Mouse (Mus musculus) right cerebral cortex, postnatal 10 days (tissue): Measurements from ENCODE around the gene Mn1.

ENCODE experiments used
- DNase-seq, 2 experiments: peaks; one replicate each; pipeline ENCODE4 v3.0.0; 2021; ENCODE audit warnings: low spot score in 2 of 2

Gene Mn1

GRCm38 (mm10) chr5:111409412-111410044 is 7.6 kb upstream of the Mn1 start:
- DNase-seq, result no peak

GRCm38 (mm10) chr5:111410665-111411064 is 6.5 kb upstream of the Mn1 start:
- DNase-seq, result no peak

GRCm38 (mm10) chr5:111414192-111414591 is 3.0 kb upstream of the Mn1 start:
- peak; percentile 88 to 93 for DNase-seq

- DNase-seq, result no peak
Measured at GRCm38 (mm10) chr5:111414770-111415249, 2.4 kb upstream of the Mn1 start.

- no peak for DNase-seq
Measured at GRCm38 (mm10) chr5:111415575-111415974, 1.6 kb upstream of the Mn1 start.

GRCm38 (mm10) chr5:111416048-111416447 is 1.1 kb upstream of the Mn1 start:
- peak in 1 of 2 experiments; percentile 59 for DNase-seq

- no peak for DNase-seq
Measured at GRCm38 (mm10) chr5:111417378-111418131, 393 bp downstream of the Mn1 start.

GRCm38 (mm10) chr5:111418202-111419120 is 1.3 kb downstream of the Mn1 start:
- DNase-seq, result peak; percentile 52 to 63

- DNase-seq, result peak; percentile 61 to 68
Measured at GRCm38 (mm10) chr5:111419121-111419881, 2.1 kb downstream of the Mn1 start.

- peak in 1 of 2 experiments; percentile 50 for DNase-seq
Measured at GRCm38 (mm10) chr5:111420011-111420691, 3.0 kb downstream of the Mn1 start.

GRCm38 (mm10) chr5:111420896-111421295 is 3.7 kb downstream of the Mn1 start:
- DNase-seq, result no peak

- no peak for DNase-seq
Measured at GRCm38 (mm10) chr5:111421424-111421823, 4.3 kb downstream of the Mn1 start.

GRCm38 (mm10) chr5:111422058-111422800 is 5.1 kb downstream of the Mn1 start:
- no peak for DNase-seq

GRCm38 (mm10) chr5:111423011-111423410 is 5.8 kb downstream of the Mn1 start:
- DNase-seq, result peak in 1 of 2 experiments; percentile 64

GRCm38 (mm10) chr5:111423616-111424015 is 6.5 kb downstream of the Mn1 start:
- DNase-seq, result no peak

- DNase-seq, result no peak
Measured at GRCm38 (mm10) chr5:111425813-111426212, 8.7 kb downstream of the Mn1 start.

GRCm38 (mm10) chr5:111426249-111426648 is 9.1 kb downstream of the Mn1 start:
- no peak for DNase-seq

- no peak for DNase-seq
Measured at GRCm38 (mm10) chr5:111428882-111429281, 11.7 kb downstream of the Mn1 start.

GRCm38 (mm10) chr5:111429726-111430125 is 12.6 kb downstream of the Mn1 start:
- DNase-seq, result no peak
